Mouse (Mus musculus): ENCODE measurements around the gene Lgals1. TPM values are rescaled to one million over a fixed set of nuclear protein-coding genes. Genes with fewer than 3 reads are reported as not detected.

Gene Lgals1
- polyA plus RNA-seq, 1 experiment, result 13,722 TPM

DNA sequence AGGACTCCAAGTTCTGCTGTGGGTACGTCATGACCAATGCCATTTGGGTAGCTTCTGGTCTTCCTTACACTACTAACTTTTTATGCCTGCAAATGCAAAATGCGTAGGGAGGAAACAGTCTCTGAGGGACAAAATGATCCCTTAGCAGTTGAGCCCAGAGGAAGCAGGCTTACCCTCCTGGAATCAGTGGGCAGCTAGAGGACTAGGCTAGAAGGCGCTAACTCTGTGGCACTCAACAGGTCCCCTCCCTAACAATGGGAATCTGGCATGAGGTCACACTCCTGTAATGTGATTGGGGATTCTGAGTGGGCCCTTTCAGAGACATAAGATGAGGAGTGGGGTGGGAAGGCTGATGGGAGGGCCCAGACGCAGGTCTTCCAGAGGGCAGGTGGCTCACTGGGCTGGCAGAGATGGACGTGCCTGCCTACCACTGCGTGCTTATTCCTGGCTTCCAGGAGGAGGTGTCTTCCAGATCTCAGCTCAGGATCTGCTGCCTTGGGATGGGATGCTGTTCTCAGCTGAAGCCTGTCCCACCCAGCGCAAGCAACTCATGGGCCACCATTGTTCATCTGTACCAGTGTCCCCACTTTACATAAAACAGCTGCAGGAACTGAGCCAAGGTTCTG lies 4.4 kb downstream of the Lgals1 start:
- Histone ChIP-seq H3ac (ENCODE audit: control insufficient read depth, insufficient read length) (no peak overlapping the region), H3K4me3 (no peak overlapping the region), H3K79me2 (ENCODE audit: control insufficient read depth, insufficient read depth) (peaks cover 33% of the 10 kb centered on the region), H3K36me3 (ENCODE audit: control insufficient read depth, insufficient read depth) (peaks cover 17% of the 10 kb centered on the region), H3K4me2 (ENCODE audit: low read depth) (peak overlapping the region; percentile 80), H3K27me3 (ENCODE audit: control insufficient read depth, insufficient read depth, insufficient read length) (no peaks in the 10 kb centered on the region)
- TF ChIP-seq REST (IDR thresholded peaks at IDR 0.05; ENCODE audit: insufficient read depth, insufficient read length), result no peak
- peak in 1 of 3 experiments; percentile 23 for TF ChIP-seq MYOG (IDR thresholded peaks at IDR 0.05; ENCODE audit: control insufficient read depth in 1 of 3, insufficient read depth in 1 of 3, insufficient read length in 2 of 3, low read depth in 2 of 3)
- peak; percentile 93 for TF ChIP-seq POLR2A (IDR thresholded peaks at IDR 0.05; ENCODE audit: insufficient read length, low read depth)
- no peak for TF ChIP-seq SRF (IDR thresholded peaks at IDR 0.05; ENCODE audit: control insufficient read depth, insufficient read length, low read depth)
- TF ChIP-seq POLR2AphosphoS2 (IDR thresholded peaks at IDR 0.05; ENCODE audit: insufficient read length, low read depth), result peak; percentile 98

DNA sequence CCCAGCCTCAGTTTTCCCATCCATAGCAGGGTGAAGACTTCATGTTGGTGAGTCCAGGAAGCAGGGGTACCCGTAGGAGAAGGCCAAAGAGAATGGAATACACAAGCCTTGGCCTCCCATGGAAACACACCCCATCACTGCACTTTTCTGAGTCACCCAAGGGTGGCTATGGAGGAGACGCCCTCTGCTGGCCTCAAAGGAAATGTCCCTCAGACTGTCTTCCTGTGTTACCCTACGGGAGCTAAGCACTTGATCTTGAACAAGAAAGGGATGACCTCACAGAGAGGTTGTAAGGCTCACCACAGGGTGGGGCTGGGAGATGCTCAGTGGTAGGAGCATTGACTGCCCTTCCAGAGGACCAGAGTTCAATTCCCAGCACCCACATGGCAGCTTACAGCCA lies 5.1 kb downstream of the Lgals1 start:
- no peak overlapping the region for H3K4me2 ChIP-seq (ENCODE audit: low read depth)
- H3ac ChIP-seq (ENCODE audit: control insufficient read depth, insufficient read length), result no peak overlapping the region
- no peaks in the 10 kb centered on the region for H3K27me3 ChIP-seq (ENCODE audit: control insufficient read depth, insufficient read depth, insufficient read length)
- H3K79me2 ChIP-seq (ENCODE audit: control insufficient read depth, insufficient read depth), result peaks cover 38% of the 10 kb centered on the region
- TF ChIP-seq CEBPB (IDR thresholded peaks at IDR 0.05; ENCODE audit: insufficient read depth, poor library complexity, severe bottlenecking) (no peak), MYOD1 (IDR thresholded peaks at IDR 0.05; ENCODE audit: control insufficient read depth in 1 of 3, insufficient read length in 2 of 3, low read depth in 2 of 3) (peak in 1 of 3 experiments; percentile 0), POLR2AphosphoS2 (IDR thresholded peaks at IDR 0.05; ENCODE audit: insufficient read length, low read depth) (peak; percentile 94)
- peaks cover 17% of the 10 kb centered on the region for H3K36me3 ChIP-seq (ENCODE audit: control insufficient read depth, insufficient read depth)
- H3K4me3 ChIP-seq, result no peak overlapping the region

DNA sequence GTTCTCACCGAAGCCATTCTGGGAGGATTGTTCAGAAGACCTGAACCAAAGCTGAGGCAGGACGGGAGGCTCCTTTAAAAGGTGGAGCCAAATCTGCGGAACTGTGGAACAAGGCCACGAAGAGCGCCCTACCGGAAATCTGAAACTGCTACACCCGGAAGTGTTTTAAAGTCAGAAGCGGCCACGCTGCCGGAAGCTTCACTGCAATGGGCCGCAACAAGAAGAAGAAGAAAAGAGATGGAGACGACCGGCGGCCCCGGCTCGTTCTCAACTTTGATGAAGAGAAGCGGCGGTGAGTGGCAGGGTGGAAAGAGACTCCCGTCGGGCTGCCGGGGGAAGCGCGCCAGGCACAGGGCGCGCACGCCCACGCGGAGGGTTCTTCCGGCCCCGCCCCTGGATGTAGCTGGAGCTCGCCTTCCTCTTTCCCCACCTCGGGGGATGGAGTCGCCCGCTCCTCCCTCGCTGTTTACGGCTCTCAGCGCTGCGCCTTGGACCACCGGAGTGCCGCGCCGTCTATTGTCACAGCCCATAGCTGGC lies 8.3 kb downstream of the Lgals1 start, which contains the start of gene Nol12:
Gene Nol12, plus strand, starts transcription at position 150 of the 537 bp plus-strand sequence.
- Histone ChIP-seq H3ac (ENCODE audit: control insufficient read depth, insufficient read length) (peak within 1 kb of the TSS; percentile 26), H3K36me3 (ENCODE audit: control insufficient read depth, insufficient read depth) (peaks cover 19% of the 10 kb centered on the region), H3K27me3 (ENCODE audit: control insufficient read depth, insufficient read depth, insufficient read length) (no peaks in the 10 kb centered on the region), H3K4me3 (peak within 1 kb of the TSS; percentile 85), H3K79me2 (ENCODE audit: control insufficient read depth, insufficient read depth) (peaks cover 14% of the 10 kb centered on the region), H3K4me2 (ENCODE audit: low read depth) (peak within 1 kb of the TSS; percentile 100)
- TF ChIP-seq POLR2AphosphoS2 (IDR thresholded peaks at IDR 0.05; ENCODE audit: insufficient read length, low read depth) (peak; percentile 87), MYOG (IDR thresholded peaks at IDR 0.05; ENCODE audit: control insufficient read depth in 1 of 3, insufficient read depth in 1 of 3, insufficient read length in 2 of 3, low read depth in 2 of 3) (no peak), POLR2A (IDR thresholded peaks at IDR 0.05; ENCODE audit: insufficient read length, low read depth) (peak; percentile 86), CEBPB (IDR thresholded peaks at IDR 0.05; ENCODE audit: insufficient read depth, poor library complexity, severe bottlenecking) (peak; percentile 60; the same call in 1 of the 2 replicates), SRF (IDR thresholded peaks at IDR 0.05; ENCODE audit: control insufficient read depth, insufficient read length, low read depth) (no peak), MAX (IDR thresholded peaks at IDR 0.05; ENCODE audit: low read depth) (peak; percentile 86), TCF3 (IDR thresholded peaks at IDR 0.05; ENCODE audit: insufficient read length, low read depth) (no peak), MYOD1 (IDR thresholded peaks at IDR 0.05; ENCODE audit: control insufficient read depth in 1 of 3, insufficient read length in 2 of 3, low read depth in 2 of 3) (peak in 1 of 3 experiments; percentile 27)

DNA sequence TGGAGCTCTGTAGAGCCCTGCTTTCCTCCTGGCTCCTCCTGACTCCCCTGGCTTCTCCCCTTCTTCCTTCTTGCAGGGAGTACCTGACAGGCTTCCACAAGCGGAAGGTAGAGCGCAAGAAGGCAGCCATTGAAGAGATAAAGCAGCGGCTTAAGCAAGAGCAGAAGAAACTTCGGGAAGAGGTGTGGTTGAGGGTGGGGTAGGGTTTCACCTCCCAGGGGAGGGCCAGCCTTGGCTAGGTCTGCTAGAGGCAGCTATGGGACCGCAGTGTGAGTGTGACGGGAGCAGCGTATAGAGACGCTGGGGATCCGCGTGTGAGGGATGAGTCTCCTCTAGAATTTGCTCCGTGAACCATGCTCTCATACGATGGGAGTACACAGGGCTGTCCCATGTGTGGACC lies 9.9 kb downstream of the Lgals1 start:
- no peaks in the 10 kb centered on the region for H3K27me3 ChIP-seq (ENCODE audit: control insufficient read depth, insufficient read depth, insufficient read length)
- H3K4me3 ChIP-seq, result peak overlapping the region; percentile 85
- H3K79me2 ChIP-seq (ENCODE audit: control insufficient read depth, insufficient read depth), result peaks cover 14% of the 10 kb centered on the region
- H3ac ChIP-seq (ENCODE audit: control insufficient read depth, insufficient read length), result no peak overlapping the region
- H3K36me3 ChIP-seq (ENCODE audit: control insufficient read depth, insufficient read depth), result peaks cover 24% of the 10 kb centered on the region
- H3K4me2 ChIP-seq (ENCODE audit: low read depth), result peak overlapping the region; percentile 100
- no peak for TF ChIP-seq TCF3 (IDR thresholded peaks at IDR 0.05; ENCODE audit: insufficient read length, low read depth)
- no peak for TF ChIP-seq REST (IDR thresholded peaks at IDR 0.05; ENCODE audit: insufficient read depth, insufficient read length)
- no peak for TF ChIP-seq MYOD1 (IDR thresholded peaks at IDR 0.05; ENCODE audit: control insufficient read depth in 1 of 3, insufficient read length in 2 of 3, low read depth in 2 of 3)
- no peak for TF ChIP-seq MAX (IDR thresholded peaks at IDR 0.05; ENCODE audit: low read depth)
- no peak for TF ChIP-seq POLR2A (IDR thresholded peaks at IDR 0.05; ENCODE audit: insufficient read length, low read depth)
- TF ChIP-seq MYOG (IDR thresholded peaks at IDR 0.05; ENCODE audit: control insufficient read depth in 1 of 3, insufficient read depth in 1 of 3, insufficient read length in 2 of 3, low read depth in 2 of 3), result no peak
- TF ChIP-seq USF1 (IDR thresholded peaks at IDR 0.05; ENCODE audit: low read depth), result no peak
- no peak for TF ChIP-seq POLR2AphosphoS2 (IDR thresholded peaks at IDR 0.05; ENCODE audit: insufficient read length, low read depth)
- no peak for TF ChIP-seq E2F4 (IDR thresholded peaks at IDR 0.05; ENCODE audit: insufficient read depth)

DNA sequence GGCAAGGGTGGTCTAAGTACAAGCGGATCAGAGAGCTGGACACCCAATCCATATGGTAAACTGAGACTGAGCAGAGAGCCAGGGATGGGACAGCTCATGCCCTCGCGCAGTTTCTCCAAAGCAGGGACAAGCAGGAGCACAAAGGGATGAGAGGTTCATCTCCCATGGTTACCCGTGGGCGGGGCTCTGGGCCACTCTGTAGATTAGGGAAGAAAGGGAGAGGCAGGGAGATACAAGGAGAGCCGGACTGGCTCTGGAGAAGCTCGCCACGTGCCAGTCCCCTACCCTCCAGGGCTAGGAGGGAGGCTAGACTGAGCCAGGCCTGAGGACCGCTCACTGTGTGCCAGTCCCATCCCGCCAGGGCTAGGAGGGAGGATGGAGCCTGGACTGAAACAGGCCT lies 10.8 kb downstream of the Lgals1 start:
- no peak overlapping the region for H3ac ChIP-seq (ENCODE audit: control insufficient read depth, insufficient read length)
- peaks cover 26% of the 10 kb centered on the region for H3K36me3 ChIP-seq (ENCODE audit: control insufficient read depth, insufficient read depth)
- no peak overlapping the region for H3K4me3 ChIP-seq
- TF ChIP-seq E2F4 (IDR thresholded peaks at IDR 0.05; ENCODE audit: insufficient read depth) (no peak), CEBPB (IDR thresholded peaks at IDR 0.05; ENCODE audit: insufficient read depth, poor library complexity, severe bottlenecking) (no peak), POLR2AphosphoS2 (IDR thresholded peaks at IDR 0.05; ENCODE audit: insufficient read length, low read depth) (no peak), MYOD1 (IDR thresholded peaks at IDR 0.05; ENCODE audit: control insufficient read depth in 1 of 3, insufficient read length in 2 of 3, low read depth in 2 of 3) (no peak), TCF12 (IDR thresholded peaks at IDR 0.05; ENCODE audit: insufficient read depth, poor library complexity, severe bottlenecking) (no peak), POLR2A (IDR thresholded peaks at IDR 0.05; ENCODE audit: insufficient read length, low read depth) (no peak), MYOG (IDR thresholded peaks at IDR 0.05; ENCODE audit: control insufficient read depth in 1 of 3, insufficient read depth in 1 of 3, insufficient read length in 2 of 3, low read depth in 2 of 3) (no peak), TCF3 (IDR thresholded peaks at IDR 0.05; ENCODE audit: insufficient read length, low read depth) (no peak)
- H3K27me3 ChIP-seq (ENCODE audit: control insufficient read depth, insufficient read depth, insufficient read length), result no peaks in the 10 kb centered on the region
- H3K79me2 ChIP-seq (ENCODE audit: control insufficient read depth, insufficient read depth), result peaks cover 14% of the 10 kb centered on the region
- no peak overlapping the region for H3K4me2 ChIP-seq (ENCODE audit: low read depth)
